ENCODE assay signal across 13 mouse cellular contexts in genomic region chr2:166933943-166934342, GRCm38 (mm10).
"Had no signal": no experiment of that assay in that cellular context is flagged by ENCODE, and none has a peak within 500 bp of the region (broad histone marks: within the 10 kb centered on the region; RNA-seq: fewer than 3 reads in every experiment).

No protein-coding gene starts in this region.

- DNase-seq: lung, adult 18-20 months; lung, embryonic 14.5 days; lung, postnatal 10 days; lung, postnatal 4 days; midbrain, embryonic 14.5 days; retina, postnatal 1 day; right cerebral cortex, adult 18-20 months; right cerebral cortex, postnatal 25 days; right cerebral cortex, postnatal 4 days; spleen, adult 18-20 months; thymus, adult 18-20 months; thymus, postnatal 14 days; thymus, postnatal 36 days had no signal
